Mouse (Mus musculus) heart, embryonic 14.5 days (tissue): ENCODE measurements around the gene Map3k20. TPM values are rescaled to one million over a fixed set of nuclear protein-coding genes. Genes with fewer than 3 reads are reported as not detected.

Experiments used
- ATAC-seq: fragments of 200-750 bp; cut with Nextera tagmentation; 2 replicates; pipeline ENCODE4 v1.8.0; 2017; ENCODE audit warnings: low read depth, moderate TSS enrichment; ENCODE audit not compliant: insufficient number of reproducible peaks, insufficient read depth, low FRiP score
- H3K27ac ChIP-seq, 2 experiments: fragments of 200-500 bp in 1 of 2; fragments of 300-500 bp in 1 of 2; sonication (generic) in 1 of 2; replicated peaks in 1 of 2; 2 replicates each; pipeline ENCODE4 v1.5.1; 2012 to 2014; ENCODE audit warnings: low read depth in 2 of 2, low read length in 2 of 2, control low read depth in 1 of 2, mild to moderate bottlenecking in 1 of 2, mixed read lengths in 1 of 2; ENCODE audit not compliant: control insufficient read depth in 1 of 2, insufficient read depth in 1 of 2
- H3K27me3 ChIP-seq: fragments of 300-500 bp; sonication (generic); 2 replicates; pipeline ENCODE4 v1.6.1; 2014; ENCODE audit warnings: mild to moderate bottlenecking, low read length, control low read depth; ENCODE audit not compliant: control insufficient read depth, insufficient read depth
- H3K36me3 ChIP-seq: fragments of 300-500 bp; sonication (generic); 2 replicates; pipeline ENCODE4 v1.6.1; 2014; ENCODE audit warnings: mild to moderate bottlenecking, control low read depth, low read length, mixed read lengths; ENCODE audit not compliant: control insufficient read depth, insufficient read depth
- H3K4me1 ChIP-seq, 2 experiments: fragments of 200-500 bp in 1 of 2; fragments of 300-500 bp in 1 of 2; sonication (generic) in 1 of 2; 2 replicates each; pipeline ENCODE4 v1.6.1; 2012 to 2014; ENCODE audit warnings: low read length in 2 of 2, control low read depth in 1 of 2, mixed read lengths in 1 of 2; ENCODE audit not compliant: control insufficient read depth in 2 of 2, insufficient read depth in 2 of 2
- H3K4me2 ChIP-seq: fragments of 300-500 bp; sonication (generic); 2 replicates; pipeline ENCODE4 v1.6.1; 2014; ENCODE audit warnings: mild to moderate bottlenecking, low read length
- H3K4me3 ChIP-seq, 2 experiments: fragments of 200-500 bp in 1 of 2; fragments of 300-500 bp in 1 of 2; sonication (generic) in 1 of 2; 2 replicates each; pipeline ENCODE4 v1.5.1; 2012 to 2014; ENCODE audit warnings: low read length in 2 of 2, mild to moderate bottlenecking in 2 of 2, control low read depth in 1 of 2, low read depth in 1 of 2, moderate library complexity in 1 of 2; ENCODE audit not compliant: control insufficient read depth in 1 of 2, insufficient read depth in 1 of 2
- H3K9ac ChIP-seq: fragments of 300-500 bp; sonication (generic); 2 replicates; pipeline ENCODE4 v1.6.1; 2014; ENCODE audit warnings: mild to moderate bottlenecking, low read length
- H3K9me3 ChIP-seq: fragments of 300-500 bp; sonication (generic); 2 replicates; pipeline ENCODE4 v1.6.1; 2016; ENCODE audit warnings: low read length, control low read depth; ENCODE audit not compliant: control insufficient read depth
- WGBS: fragments of 180-500 bp; shearing (Covaris S2); extraction: QIAGEN DNeasy Blood & Tissue Kit; methylation state at CpG from one replicate; pipeline ENCODE4 v1.1.7; 2014; 5-methylcytosine and 5-hydroxymethylcytosine counted together
- polyA plus RNA-seq: library from polyadenylated mRNA; unstranded; fragments of >200 nt; fragmentation: Nextera tagmentation; extraction: Ambion mirVana; gene quantifications from 2 replicates; pipeline ENCODE4 v1.2.1, GENCODE M21; 2014

Map3k20 gene
- polyA plus RNA-seq, 1 experiment from 2014 or later = 85.1 TPM

DNA sequence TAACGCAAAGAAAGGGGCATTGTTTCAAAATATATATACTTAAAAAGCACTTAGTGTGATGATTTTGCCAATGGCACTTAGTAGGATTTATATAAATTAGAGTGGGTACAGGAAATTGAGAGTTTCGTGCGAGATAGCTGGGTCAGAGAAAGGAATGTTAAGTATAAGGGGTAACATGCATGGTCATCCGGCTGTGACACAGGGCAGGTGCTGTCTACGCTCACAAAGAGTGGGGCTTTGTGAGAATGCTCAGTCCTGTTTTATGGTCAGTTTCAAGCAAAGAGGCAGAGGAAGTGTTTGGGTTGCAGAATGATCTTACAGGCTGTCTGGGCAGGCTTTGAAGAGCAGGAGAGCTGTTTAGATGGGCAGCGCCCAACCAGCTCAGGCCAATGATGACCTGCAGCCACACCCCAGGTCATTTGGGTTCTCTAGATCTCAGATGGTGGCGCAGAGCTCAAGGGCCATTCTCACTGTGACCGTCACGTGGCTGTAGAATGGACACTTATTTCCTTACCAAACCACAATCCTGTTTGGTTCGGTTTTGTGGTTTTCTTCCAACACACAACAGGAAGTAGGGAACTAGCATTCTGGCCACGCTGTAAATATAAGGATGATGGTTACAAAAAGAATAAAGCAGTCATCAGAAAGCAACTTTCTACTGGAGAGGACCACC is 37.4 kb downstream of the Map3k20 start:
- H3K4me3 ChIP-seq = no peak overlapping the region
- no peak for ATAC-seq
- no peaks in the 10 kb centered on the region for H3K9me3 ChIP-seq
- no peak overlapping the region for H3K9ac ChIP-seq
- 75% methylated on average over 11 of the region's 11 CpGs for WGBS
- H3K36me3 ChIP-seq = 0 out of 2 replicates have a peak, but pooled peaks cover 3% of the 10 kb centered on the region
- no peak overlapping the region for H3K27ac ChIP-seq
- peaks cover 18 to 53% of the 10 kb centered on the region in 2 experiments for H3K4me1 ChIP-seq
- H3K27me3 ChIP-seq = no peaks in the 10 kb centered on the region
- H3K4me2 ChIP-seq = no peak overlapping the region

- peaks cover 13 to 38% of the 10 kb centered on the region in 2 experiments for H3K4me1 ChIP-seq
- H3K27me3 ChIP-seq = no peaks in the 10 kb centered on the region
- no peaks in the 10 kb centered on the region for H3K9me3 ChIP-seq
- 66% methylated on average over 12 of the region's 12 CpGs for WGBS
- H3K36me3 ChIP-seq = 0 out of 2 replicates have a peak, but pooled peaks cover 3% of the 10 kb centered on the region
- ATAC-seq = no peak
- no peak overlapping the region for H3K4me3 ChIP-seq
- no peak overlapping the region for H3K9ac ChIP-seq
- H3K4me2 ChIP-seq = no peak overlapping the region
- H3K27ac ChIP-seq = no peak overlapping the region
Measured at GRCm38 (mm10) chr2:72324436-72324835, 39.0 kb downstream of the Map3k20 start.

- WGBS = 69% methylated on average over 6 of the region's 6 CpGs
- no peaks in the 10 kb centered on the region for H3K9me3 ChIP-seq
- no peaks in the 10 kb centered on the region for H3K27me3 ChIP-seq
- no peak for ATAC-seq
- no peaks in the 10 kb centered on the region for H3K36me3 ChIP-seq
- peaks cover 16 to 36% of the 10 kb centered on the region in 2 experiments for H3K4me1 ChIP-seq
- no peak overlapping the region for H3K4me3 ChIP-seq
- no peak overlapping the region for H3K27ac ChIP-seq
- no peak overlapping the region for H3K9ac ChIP-seq
- no peak overlapping the region for H3K4me2 ChIP-seq
Measured at GRCm38 (mm10) chr2:72326491-72326890, 41.1 kb downstream of the Map3k20 start.

- Histone ChIP-seq H3K36me3 (peaks cover 7% of the 10 kb centered on the region; the same call in 1 of the 2 replicates), H3K4me1 (peaks cover 8 to 27% of the 10 kb centered on the region in 2 experiments), H3K27me3 (no peaks in the 10 kb centered on the region), H3K9ac (no peak overlapping the region), H3K4me3 (no peak overlapping the region), H3K27ac (no peak overlapping the region), H3K4me2 (no peak overlapping the region), H3K9me3 (no peaks in the 10 kb centered on the region)
- WGBS = 80% methylated on average over 3 of the region's 3 CpGs
- ATAC-seq = no peak
Measured at GRCm38 (mm10) chr2:72328435-72328834, 43.0 kb downstream of the Map3k20 start.

GRCm38 (mm10) chr2:72330955-72331481 is 45.6 kb downstream of the Map3k20 start:
- H3K4me1 ChIP-seq = peaks cover 8 to 26% of the 10 kb centered on the region in 2 experiments
- no peak overlapping the region for H3K9ac ChIP-seq
- H3K27ac ChIP-seq = no peak overlapping the region
- no peak for ATAC-seq
- no peaks in the 10 kb centered on the region for H3K27me3 ChIP-seq
- H3K4me2 ChIP-seq = no peak overlapping the region
- no peaks in the 10 kb centered on the region for H3K9me3 ChIP-seq
- 68% methylated on average over 12 of the region's 12 CpGs for WGBS
- no peak overlapping the region for H3K4me3 ChIP-seq
- H3K36me3 ChIP-seq = peaks cover 7% of the 10 kb centered on the region; the same call in 1 of the 2 replicates

DNA sequence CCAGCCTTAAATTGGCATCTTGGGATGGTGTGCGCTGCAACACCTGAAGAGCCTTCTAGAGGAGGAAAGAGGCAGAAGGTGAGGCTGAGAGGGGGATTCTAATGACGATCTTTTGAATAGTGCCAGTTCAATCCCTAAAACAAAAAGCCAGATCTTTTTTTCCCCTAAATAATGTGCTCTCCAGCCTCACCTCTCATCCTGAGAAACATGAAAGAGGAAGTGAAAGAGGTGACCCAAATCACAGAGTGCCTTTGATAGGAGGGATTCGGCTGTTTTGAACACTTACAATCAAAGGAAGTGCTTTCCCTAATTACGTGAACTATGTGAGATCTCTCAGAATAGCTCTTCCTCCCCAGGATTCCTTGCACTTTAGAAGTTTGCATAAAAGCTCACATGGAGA is 46.6 kb downstream of the Map3k20 start:
- peaks cover 8 to 22% of the 10 kb centered on the region in 2 experiments for H3K4me1 ChIP-seq
- H3K4me2 ChIP-seq = no peak overlapping the region
- H3K4me3 ChIP-seq = no peak overlapping the region
- peaks cover 7% of the 10 kb centered on the region; the same call in 1 of the 2 replicates for H3K36me3 ChIP-seq
- ATAC-seq = no peak
- H3K27ac ChIP-seq = no peak overlapping the region
- H3K27me3 ChIP-seq = no peaks in the 10 kb centered on the region
- H3K9ac ChIP-seq = no peak overlapping the region
- 63% methylated on average over 4 of the region's 4 CpGs for WGBS
- H3K9me3 ChIP-seq = no peaks in the 10 kb centered on the region

DNA sequence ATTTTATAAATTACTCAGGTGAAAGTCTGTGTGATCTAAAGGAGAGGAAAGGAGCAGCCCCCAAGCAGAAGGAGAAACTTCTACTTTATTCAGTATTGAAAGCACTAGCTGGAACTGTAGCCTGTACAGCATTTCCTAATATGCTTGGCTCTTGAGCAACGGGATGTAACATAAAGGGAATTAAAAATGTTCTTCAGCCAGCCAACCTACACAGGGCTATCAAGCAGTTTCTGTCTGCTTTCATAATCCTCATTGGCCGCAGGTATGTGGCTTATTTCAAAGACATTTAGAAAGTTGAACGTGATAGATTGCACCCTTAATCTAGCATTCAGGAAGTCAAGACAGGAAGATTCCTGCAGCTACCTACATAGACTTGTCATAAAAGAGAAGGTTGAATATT is 47.8 kb downstream of the Map3k20 start:
- Histone ChIP-seq H3K4me3 (no peak overlapping the region), H3K9me3 (no peaks in the 10 kb centered on the region), H3K4me1 (peaks cover 8 to 20% of the 10 kb centered on the region in 2 experiments), H3K27ac (no peak overlapping the region), H3K36me3 (peaks cover 7% of the 10 kb centered on the region; the same call in 1 of the 2 replicates), H3K27me3 (no peaks in the 10 kb centered on the region), H3K9ac (no peak overlapping the region), H3K4me2 (no peak overlapping the region)
- WGBS = 83% methylated on average over 3 of the region's 3 CpGs
- no peak for ATAC-seq
